Mouse (Mus musculus): ENCODE data around the gene Slc25a14. TPM values are rescaled to one million over a fixed set of nuclear protein-coding genes. Genes with fewer than 3 reads are reported as not detected.

Gene Slc25a14
- polyA plus RNA-seq (2015; fragmentation: Nextera tagmentation; extraction: Ambion mirVana): 42.0 and 43.4 TPM in 2 replicates

DNA sequence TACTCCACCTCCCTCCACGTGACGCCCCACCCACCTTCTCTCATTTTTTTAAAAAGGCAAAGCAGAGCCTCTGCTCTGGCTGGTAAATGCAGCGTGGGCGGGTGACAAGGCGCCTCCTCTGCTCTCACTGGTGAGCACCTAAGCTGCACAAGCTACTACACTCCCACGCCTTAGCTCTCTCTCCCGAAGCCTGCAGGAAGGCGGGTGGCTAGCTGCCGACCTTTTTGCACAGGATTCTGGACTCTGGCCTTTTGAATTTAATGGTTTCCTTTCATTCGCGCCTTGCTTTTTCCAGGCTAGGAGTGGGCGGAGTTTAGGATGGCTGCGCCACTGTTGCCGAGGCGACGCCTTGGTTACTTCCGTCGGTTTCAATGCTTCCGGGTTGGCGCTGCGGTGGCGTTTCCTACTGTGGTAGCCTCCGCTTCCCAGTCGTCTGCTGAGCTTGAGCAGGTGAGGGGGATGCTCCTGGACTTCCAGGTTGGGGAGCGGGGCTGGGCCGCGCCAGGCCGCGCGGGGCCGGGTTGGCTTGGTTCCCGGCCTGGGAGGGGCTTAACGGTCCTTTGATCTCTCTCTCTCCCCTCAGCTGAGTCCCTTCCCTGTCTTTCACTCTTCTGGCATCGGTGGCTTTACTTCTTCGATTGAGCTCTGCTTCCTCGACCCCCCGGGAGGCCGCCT, at the start of gene Slc25a14:
Slc25a14 (plus strand) TSS at position 35 of the 675 bp plus-strand sequence.
- H3K4me1 ChIP-seq: 0 out of 2 replicates have a peak, but pooled peaks cover 3% of the 10 kb centered on the region
- no peaks in the 10 kb centered on the region for H3K36me3 ChIP-seq (replicated peaks)
- peak within 1 kb of the TSS; percentile 61 for H3K9ac ChIP-seq
- WGBS: 22% methylated on average over 38 of the region's 38 CpGs
- H3K4me2 ChIP-seq: peak within 1 kb of the TSS; percentile 54
- no peaks in the 10 kb centered on the region for H3K9me3 ChIP-seq
- H3K27me3 ChIP-seq (replicated peaks): no peaks in the 10 kb centered on the region
- H3K4me3 ChIP-seq: peak within 1 kb of the TSS; percentile 64
- H3K27ac ChIP-seq: peak within 1 kb of the TSS; percentile 89
- ATAC-seq (replicated peaks): peak; percentile 98

DNA sequence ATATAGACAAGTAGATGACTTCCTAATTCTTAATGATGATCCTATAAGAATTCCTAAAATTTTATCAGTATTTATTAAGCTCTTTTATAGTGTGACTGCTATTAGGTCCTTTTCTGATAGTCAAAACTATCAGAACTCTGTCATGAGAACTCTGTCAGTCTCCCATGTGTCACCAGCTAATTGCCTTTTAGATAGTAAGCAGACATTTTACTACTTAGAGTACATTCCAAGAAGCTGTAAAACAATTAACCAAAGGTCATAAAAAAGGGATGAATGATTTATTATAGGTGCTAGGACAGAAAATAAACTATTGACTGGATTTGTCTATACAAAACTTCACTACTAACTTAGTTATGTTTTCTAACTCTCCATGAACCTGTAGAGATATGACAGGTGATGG, 39.9 kb upstream of the Slc25a14 start:
- ATAC-seq (replicated peaks): no peak
- Histone ChIP-seq H3K9ac (no peak overlapping the region), H3K4me2 (no peak overlapping the region), H3K36me3 (replicated peaks) (peaks cover 3% of the 10 kb centered on the region; the same call in 1 of the 2 replicates), H3K4me1 (no peaks in the 10 kb centered on the region), H3K27ac (no peak overlapping the region), H3K27me3 (replicated peaks) (no peaks in the 10 kb centered on the region), H3K9me3 (no peaks in the 10 kb centered on the region), H3K4me3 (no peak overlapping the region)

DNA sequence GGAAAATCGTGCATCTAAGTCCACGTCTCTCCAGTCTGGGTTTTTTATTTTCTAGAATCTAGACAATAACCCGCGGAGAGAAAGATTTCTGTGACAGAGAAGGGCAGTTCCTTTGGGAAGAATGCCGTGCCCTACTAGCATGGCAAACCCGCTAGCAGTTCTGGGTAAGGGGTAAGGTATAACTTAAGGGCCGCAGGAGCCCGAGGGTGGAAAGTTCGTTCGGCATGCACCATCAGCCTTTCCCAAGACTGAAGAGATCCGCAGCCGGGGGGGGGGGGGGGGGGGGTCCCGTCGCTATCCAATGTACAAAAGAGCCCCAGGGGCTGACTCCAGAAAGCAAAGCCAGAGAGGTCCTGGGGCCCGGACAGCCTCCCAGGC, 29.5 kb upstream of the Slc25a14 start:
- no peaks in the 10 kb centered on the region for H3K27me3 ChIP-seq (replicated peaks)
- H3K36me3 ChIP-seq (replicated peaks): 0 out of 2 replicates have a peak, but pooled peaks cover 5% of the 10 kb centered on the region
- H3K9ac ChIP-seq: peak overlapping the region; percentile 73
- peak overlapping the region; percentile 50 for H3K4me2 ChIP-seq
- H3K4me1 ChIP-seq: peaks cover 5% of the 10 kb centered on the region; the same call in 1 of the 2 replicates
- 21% methylated on average over 13 of the region's 15 CpGs for WGBS
- peak overlapping the region; percentile 72 for H3K4me3 ChIP-seq
- peak overlapping the region; percentile 90 for H3K27ac ChIP-seq
- ATAC-seq (replicated peaks): peak; percentile 70
- H3K9me3 ChIP-seq: no peaks in the 10 kb centered on the region

DNA sequence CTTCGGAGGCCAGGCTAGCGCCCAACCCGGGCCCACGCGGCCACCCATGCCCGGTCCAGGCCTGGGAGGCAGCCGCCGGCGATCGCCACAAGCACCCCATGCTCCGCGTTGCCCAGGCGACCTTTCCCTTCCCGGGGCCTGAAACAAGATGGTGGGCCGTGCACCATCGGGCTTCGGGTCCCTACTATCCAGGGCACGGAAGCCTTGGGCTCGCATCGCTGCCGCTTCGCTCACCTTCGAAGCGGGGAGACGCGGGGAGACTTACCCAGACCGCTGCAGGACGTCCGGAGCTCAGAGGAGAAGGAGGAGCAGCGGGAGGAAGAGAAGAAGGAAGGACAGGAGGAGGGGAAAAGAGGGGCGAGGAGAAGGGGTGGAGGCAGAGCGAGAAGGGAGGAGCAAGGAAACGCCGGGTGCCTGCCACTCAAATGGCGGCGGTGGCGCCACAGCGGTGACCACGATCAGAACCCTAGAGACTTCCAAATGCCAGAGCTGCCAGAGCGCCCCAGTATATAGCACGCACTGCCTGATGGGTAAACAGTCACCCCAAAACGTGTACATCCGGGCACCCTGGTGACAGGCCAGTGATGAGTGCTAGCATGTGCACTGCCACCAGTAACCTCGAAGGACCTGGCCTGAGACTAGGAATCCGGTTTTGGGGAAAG, 29.0 kb upstream of the Slc25a14 start, which contains the start of gene Zfp280c:
Zfp280c (minus strand) TSS at position 406 of the 662 bp plus-strand sequence.
- H3K27ac ChIP-seq: peak within 1 kb of the TSS; percentile 90
- peak within 1 kb of the TSS; percentile 50 for H3K4me2 ChIP-seq
- H3K4me3 ChIP-seq: peak within 1 kb of the TSS; percentile 72
- no peaks in the 10 kb centered on the region for H3K9me3 ChIP-seq
- 0 out of 2 replicates have a peak, but pooled peaks cover 5% of the 10 kb centered on the region for H3K36me3 ChIP-seq (replicated peaks)
- H3K4me1 ChIP-seq: peaks cover 5% of the 10 kb centered on the region; the same call in 1 of the 2 replicates
- ATAC-seq (replicated peaks): peak; percentile 96
- no peaks in the 10 kb centered on the region for H3K27me3 ChIP-seq (replicated peaks)
- peak within 1 kb of the TSS; percentile 73 for H3K9ac ChIP-seq
- WGBS: 25% methylated on average over 44 of the region's 45 CpGs

DNA sequence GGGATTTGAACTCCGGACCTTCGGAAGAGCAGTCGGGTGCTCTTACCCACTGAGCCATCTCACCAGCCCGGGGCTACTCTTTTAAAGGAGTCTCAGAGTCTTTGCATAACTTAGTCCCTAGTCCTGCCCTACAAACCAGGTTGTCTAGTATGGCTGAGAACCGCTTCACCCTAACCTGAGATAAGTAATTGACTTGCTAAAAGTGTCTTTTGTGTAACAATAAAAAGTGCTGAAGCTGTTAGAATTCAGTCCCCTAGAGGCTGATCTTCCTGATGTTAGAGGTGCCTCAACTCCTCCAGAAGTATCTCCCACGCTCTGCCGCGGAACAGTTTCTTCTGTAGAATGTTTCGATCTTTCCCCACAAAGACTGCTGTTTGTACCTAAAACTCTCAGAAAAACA, 27.2 kb upstream of the Slc25a14 start:
- H3K4me2 ChIP-seq: no peak overlapping the region
- no peak overlapping the region for H3K27ac ChIP-seq
- peaks cover 5% of the 10 kb centered on the region; the same call in 1 of the 2 replicates for H3K4me1 ChIP-seq
- H3K9ac ChIP-seq: no peak overlapping the region
- no peaks in the 10 kb centered on the region for H3K27me3 ChIP-seq (replicated peaks)
- ATAC-seq (replicated peaks): no peak
- 0 out of 2 replicates have a peak, but pooled peaks cover 1% of the 10 kb centered on the region for H3K36me3 ChIP-seq (replicated peaks)
- no peaks in the 10 kb centered on the region for H3K9me3 ChIP-seq
- H3K4me3 ChIP-seq: no peak overlapping the region
- WGBS: 80% methylated on average over 9 of the region's 9 CpGs

DNA sequence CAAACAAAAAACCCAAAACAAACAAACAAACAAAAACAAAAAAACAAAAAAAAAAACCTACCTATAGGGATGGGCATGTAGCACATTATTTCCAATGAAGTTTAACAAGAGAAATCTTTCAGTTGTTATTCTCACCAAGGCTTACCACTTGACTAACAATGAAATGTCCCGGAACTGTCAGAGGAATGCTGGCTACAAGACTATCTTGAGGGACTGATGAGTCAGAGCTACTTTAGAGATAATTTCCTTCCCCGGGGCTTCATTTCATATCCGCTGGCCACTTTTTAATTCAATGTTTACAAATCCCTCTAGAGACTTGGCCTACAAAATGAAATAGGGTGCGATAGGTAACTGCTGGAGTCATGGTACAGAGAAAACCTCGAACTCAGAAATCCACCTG, 26.3 kb upstream of the Slc25a14 start:
- Histone ChIP-seq H3K4me2 (no peak overlapping the region), H3K27me3 (replicated peaks) (no peaks in the 10 kb centered on the region), H3K9ac (no peak overlapping the region), H3K27ac (no peak overlapping the region), H3K4me3 (no peak overlapping the region), H3K4me1 (peaks cover 5% of the 10 kb centered on the region; the same call in 1 of the 2 replicates), H3K9me3 (no peaks in the 10 kb centered on the region), H3K36me3 (replicated peaks) (no peaks in the 10 kb centered on the region)
- no peak for ATAC-seq (replicated peaks)
- 89% methylated on average over 5 of the region's 5 CpGs for WGBS

DNA sequence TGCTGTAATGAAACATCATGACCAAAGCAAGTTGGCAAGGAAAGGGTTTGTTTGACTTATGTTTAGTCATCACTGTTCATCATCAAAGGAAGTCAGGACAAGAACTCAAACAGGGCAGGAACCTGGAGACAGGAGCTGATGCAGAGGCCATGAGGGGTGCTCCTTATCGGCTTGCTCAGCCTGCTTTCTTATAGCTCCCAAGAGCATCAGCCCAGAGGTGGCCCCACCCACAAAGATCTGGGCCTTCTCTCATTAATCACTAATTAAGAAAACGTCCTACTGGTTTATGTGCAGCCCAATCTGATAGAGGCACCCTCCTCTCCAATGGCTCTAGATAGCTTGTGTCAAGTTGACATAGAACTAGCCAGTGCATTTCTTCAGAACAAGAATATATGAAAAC, 18.3 kb upstream of the Slc25a14 start:
- H3K9me3 ChIP-seq: no peaks in the 10 kb centered on the region
- no peaks in the 10 kb centered on the region for H3K36me3 ChIP-seq (replicated peaks)
- 61% methylated on average over 2 of the region's 2 CpGs for WGBS
- H3K4me1 ChIP-seq: no peaks in the 10 kb centered on the region
- H3K4me2 ChIP-seq: no peak overlapping the region
- no peak for ATAC-seq (replicated peaks)
- H3K4me3 ChIP-seq: no peak overlapping the region
- H3K9ac ChIP-seq: no peak overlapping the region
- no peaks in the 10 kb centered on the region for H3K27me3 ChIP-seq (replicated peaks)
- H3K27ac ChIP-seq: no peak overlapping the region

DNA sequence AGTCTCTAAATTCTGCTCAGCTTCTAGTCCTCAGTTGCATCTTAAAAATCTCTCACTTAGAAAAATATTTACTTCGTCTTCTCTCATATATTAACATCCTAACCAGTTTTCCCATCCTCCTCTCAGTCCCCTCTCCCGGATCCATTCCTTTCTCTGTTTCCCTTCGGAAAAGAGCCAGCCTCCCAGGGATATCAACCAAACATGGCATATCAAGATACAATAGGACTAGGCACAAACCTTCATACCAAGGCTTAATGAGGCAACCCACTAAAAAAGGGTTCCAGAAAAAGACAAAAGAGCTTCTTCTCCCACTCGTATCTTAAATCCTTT, 199 bp upstream of the Slc25a14 start:
- peak overlapping the region; percentile 54 for H3K4me2 ChIP-seq
- WGBS: 21% methylated on average over 4 of the region's 4 CpGs
- H3K4me3 ChIP-seq: peak overlapping the region; percentile 64
- H3K9me3 ChIP-seq: no peaks in the 10 kb centered on the region
- H3K4me1 ChIP-seq: 0 out of 2 replicates have a peak, but pooled peaks cover 3% of the 10 kb centered on the region
- H3K36me3 ChIP-seq (replicated peaks): no peaks in the 10 kb centered on the region
- no peaks in the 10 kb centered on the region for H3K27me3 ChIP-seq (replicated peaks)
- peak overlapping the region; percentile 89 for H3K27ac ChIP-seq
- peak overlapping the region; percentile 61 for H3K9ac ChIP-seq
- ATAC-seq (replicated peaks): no peak

DNA sequence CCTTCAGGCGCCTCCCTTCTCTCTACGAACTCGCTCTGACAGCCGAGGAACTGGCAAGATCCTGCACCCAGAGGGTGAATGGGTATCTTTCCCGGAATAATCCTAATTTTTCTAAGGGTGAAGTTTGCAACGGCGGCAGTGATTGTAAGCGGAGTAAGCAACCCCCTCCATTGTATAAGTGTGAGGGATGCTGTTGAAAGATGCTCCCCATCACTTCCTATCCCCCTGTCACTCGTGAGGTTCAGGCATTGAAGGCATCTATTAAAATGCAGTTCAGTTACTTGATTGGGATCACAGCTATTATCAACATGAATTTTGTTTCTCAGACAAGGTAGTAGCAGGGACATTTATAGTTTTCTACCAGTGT, 824 bp downstream of the Slc25a14 start:
- WGBS: 32% methylated on average over 9 of the region's 9 CpGs
- peak overlapping the region; percentile 64 for H3K4me3 ChIP-seq
- H3K36me3 ChIP-seq (replicated peaks): no peaks in the 10 kb centered on the region
- H3K9ac ChIP-seq: peak overlapping the region; percentile 61
- H3K27me3 ChIP-seq (replicated peaks): no peaks in the 10 kb centered on the region
- ATAC-seq (replicated peaks): no peak; the same call in 1 of the 2 replicates
- 0 out of 2 replicates have a peak, but pooled peaks cover 3% of the 10 kb centered on the region for H3K4me1 ChIP-seq
- no peaks in the 10 kb centered on the region for H3K9me3 ChIP-seq
- peak overlapping the region; percentile 89 for H3K27ac ChIP-seq
- peak overlapping the region; percentile 54 for H3K4me2 ChIP-seq

DNA sequence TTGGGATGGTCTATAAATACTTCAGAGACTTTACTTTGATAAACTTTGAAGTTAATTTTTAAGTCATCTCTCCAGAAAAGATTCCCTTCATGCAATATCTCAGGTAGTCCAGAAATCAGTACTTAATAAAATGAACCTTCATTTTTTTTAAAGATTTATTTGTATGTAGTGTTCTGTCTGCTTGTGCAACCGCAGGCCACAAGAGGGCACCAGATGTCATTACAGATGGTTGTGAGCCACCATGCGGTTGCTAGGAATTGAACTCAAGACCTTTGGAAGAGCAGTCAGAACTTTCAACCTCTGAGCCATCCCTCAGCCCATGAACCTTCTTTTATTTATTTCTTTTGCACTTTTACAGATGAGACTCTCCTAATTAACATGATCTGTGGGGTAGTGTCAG, 13.8 kb downstream of the Slc25a14 start:
- H3K4me1 ChIP-seq: no peaks in the 10 kb centered on the region
- no peak for ATAC-seq (replicated peaks)
- H3K27me3 ChIP-seq (replicated peaks): no peaks in the 10 kb centered on the region
- no peak overlapping the region for H3K9ac ChIP-seq
- H3K4me2 ChIP-seq: no peak overlapping the region
- no peak overlapping the region for H3K27ac ChIP-seq
- H3K4me3 ChIP-seq: no peak overlapping the region
- H3K36me3 ChIP-seq (replicated peaks): 0 out of 2 replicates have a peak, but pooled peaks cover 3% of the 10 kb centered on the region
- 63% methylated on average over 2 of the region's 2 CpGs for WGBS
- no peaks in the 10 kb centered on the region for H3K9me3 ChIP-seq

DNA sequence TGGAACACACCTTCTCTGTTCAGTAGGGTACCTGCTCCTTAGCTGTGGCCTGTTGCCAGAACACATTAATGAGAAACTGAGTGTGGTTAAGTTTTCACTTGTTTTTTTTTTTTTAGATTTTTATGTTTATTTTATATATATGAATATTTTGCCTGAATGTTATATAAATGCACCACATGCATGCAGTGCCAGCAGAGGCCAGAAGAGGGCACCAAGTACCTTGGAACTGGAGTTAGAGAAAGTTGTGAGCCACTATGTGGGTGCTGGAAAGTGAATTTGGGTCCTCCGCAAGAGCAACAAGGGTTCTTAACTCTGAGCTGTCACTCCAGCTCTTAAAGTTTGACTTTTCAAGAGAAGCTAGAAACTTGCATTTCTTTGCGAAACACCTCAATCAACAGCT, 20.9 kb downstream of the Slc25a14 start:
- no peaks in the 10 kb centered on the region for H3K9me3 ChIP-seq
- H3K27ac ChIP-seq: no peak overlapping the region
- no peak overlapping the region for H3K9ac ChIP-seq
- no peak for ATAC-seq (replicated peaks)
- H3K4me2 ChIP-seq: no peak overlapping the region
- no peaks in the 10 kb centered on the region for H3K4me1 ChIP-seq
- H3K4me3 ChIP-seq: no peak overlapping the region
- 85% methylated on average over 2 of the region's 2 CpGs for WGBS
- no peaks in the 10 kb centered on the region for H3K27me3 ChIP-seq (replicated peaks)
- H3K36me3 ChIP-seq (replicated peaks): 0 out of 2 replicates have a peak, but pooled peaks cover 3% of the 10 kb centered on the region

DNA sequence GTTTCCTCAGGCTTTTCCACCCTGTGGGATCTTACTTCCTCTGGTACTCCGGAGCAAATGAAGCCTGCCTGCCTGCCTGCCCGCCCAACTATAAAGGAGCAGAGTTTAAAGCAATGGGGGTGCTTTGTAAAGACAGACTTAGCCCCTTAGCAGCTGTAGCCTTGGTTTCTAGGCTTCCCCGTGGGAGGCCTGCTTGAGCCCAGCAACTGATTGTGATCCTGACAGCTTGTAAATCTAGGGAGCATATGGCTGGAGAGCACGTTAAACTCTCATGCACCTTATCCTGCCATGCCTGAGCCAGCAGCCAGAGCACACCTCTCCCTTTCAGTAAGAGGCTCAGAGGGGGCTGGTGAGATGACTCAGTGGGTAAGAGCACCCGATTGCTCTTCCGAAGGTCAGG, 43.6 kb downstream of the Slc25a14 start:
- H3K27ac ChIP-seq: no peak overlapping the region
- WGBS: 31% methylated on average over 6 of the region's 6 CpGs
- H3K27me3 ChIP-seq (replicated peaks): no peaks in the 10 kb centered on the region
- H3K4me2 ChIP-seq: no peak overlapping the region
- H3K36me3 ChIP-seq (replicated peaks): no peaks in the 10 kb centered on the region
- no peak overlapping the region for H3K4me3 ChIP-seq
- H3K9me3 ChIP-seq: no peaks in the 10 kb centered on the region
- peak; percentile 62; the same call in 1 of the 2 replicates for ATAC-seq (replicated peaks)
- no peaks in the 10 kb centered on the region for H3K4me1 ChIP-seq
- no peak overlapping the region for H3K9ac ChIP-seq

All from midbrain, embryonic 15.5 days (tissue).